In the genomic region with DNA sequence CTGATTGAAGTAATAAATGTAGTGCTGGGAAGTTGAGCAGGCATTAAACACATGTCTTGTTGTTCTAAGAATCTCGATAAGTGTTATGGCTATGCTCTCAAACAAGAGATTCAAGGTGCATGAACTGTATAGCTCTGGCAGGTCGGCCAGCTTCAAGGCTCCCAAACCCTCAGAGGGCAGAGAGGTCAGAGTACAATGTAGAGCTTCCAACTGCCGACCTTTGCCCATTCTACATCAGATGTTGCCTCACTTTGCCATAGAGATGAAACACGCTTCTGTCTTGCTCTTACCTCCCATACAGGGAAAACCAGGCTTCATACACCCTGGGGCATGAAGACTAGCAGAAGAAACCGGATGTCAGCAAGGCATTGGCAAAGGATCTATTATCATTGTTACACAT, we compare ENCODE assay signal across 31 mouse cellular contexts.
A peak's percentile ranks its signal among the peaks of the same experiment; 100 is the strongest.
DNase-seq lines count a peak whose midpoint lies in the region; ATAC-seq and TF ChIP-seq lines count a peak whose summit lies in the region.
"Had no signal": no experiment of that assay in that cellular context is flagged by ENCODE, and none has a peak within 500 bp of the region (broad histone marks: within the 10 kb centered on the region; RNA-seq: fewer than 3 reads in every experiment).

No protein-coding gene starts in this region.

- H3K4me1 ChIP-seq in liver, adult 2 months (ENCODE audit: control insufficient read depth, insufficient read depth, low read length): peaks cover 8% of the 10 kb centered on the region
- H3K4me1 ChIP-seq in liver, embryonic 12.5 days: no peaks in the 10 kb centered on the region
- H3K4me1 ChIP-seq in liver, embryonic 15.5 days (replicated peaks): 0 out of 2 replicates have a peak, but pooled peaks cover 4% of the 10 kb centered on the region
- H3K4me1 ChIP-seq in neural tube, embryonic 15.5 days: 0 out of 2 replicates have a peak, but pooled peaks cover 4% of the 10 kb centered on the region
- H3K4me1 ChIP-seq: embryonic facial prominence, embryonic 13.5 days; heart, embryonic 12.5 days; heart, embryonic 15.5 days; hindbrain, embryonic 13.5 days had no signal

- H3K9me3 ChIP-seq in liver, embryonic 12.5 days (replicated peaks): no peaks in the 10 kb centered on the region
- H3K9me3 ChIP-seq in liver, embryonic 15.5 days (replicated peaks): no peaks in the 10 kb centered on the region
- H3K9me3 ChIP-seq in neural tube, embryonic 15.5 days (replicated peaks): no peaks in the 10 kb centered on the region
- H3K9me3 ChIP-seq: embryonic facial prominence, embryonic 10.5 days; embryonic facial prominence, embryonic 13.5 days; forebrain, embryonic 10.5 days; G1E; heart, embryonic 15.5 days; hindbrain, embryonic 10.5 days; hindbrain, embryonic 13.5 days had no signal

- no peaks in the 10 kb centered on the region for H3K36me3 ChIP-seq in liver, adult 2 months (ENCODE audit: control insufficient read depth, insufficient read depth, low read length)
- no peaks in the 10 kb centered on the region for H3K36me3 ChIP-seq in liver, embryonic 12.5 days
- H3K36me3 ChIP-seq in liver, embryonic 15.5 days (replicated peaks): no peaks in the 10 kb centered on the region
- H3K36me3 ChIP-seq in neural tube, embryonic 15.5 days: no peaks in the 10 kb centered on the region
- H3K36me3 ChIP-seq: embryonic facial prominence, embryonic 10.5 days; embryonic facial prominence, embryonic 13.5 days; forebrain, embryonic 10.5 days; G1E; heart, embryonic 12.5 days; heart, embryonic 15.5 days; hindbrain, embryonic 10.5 days; hindbrain, embryonic 13.5 days had no signal

- peak; percentile 15; the same call in 1 of the 2 replicates for ATAC-seq in liver, embryonic 12.5 days
- 0 out of 2 replicates have a peak, but pooled peaks have one; percentile 28 for ATAC-seq in liver, embryonic 15.5 days (ENCODE audit: insufficient read depth)
- ATAC-seq in neural tube, embryonic 15.5 days (ENCODE audit: low FRiP score): no peak

- WGBS in liver, adult 2 months: 28% methylated on average over 5 of the region's 5 CpGs
- 54% methylated on average over 5 of the region's 5 CpGs for WGBS in liver, embryonic 12.5 days (ENCODE audit: insufficient replicate concordance)
- WGBS in liver, embryonic 15.5 days (ENCODE audit: insufficient replicate concordance): 43% methylated on average over 5 of the region's 5 CpGs
- WGBS in neural tube, embryonic 15.5 days: 77% methylated on average over 5 of the region's 5 CpGs

- TF ChIP-seq CTCF in liver, adult 2 months (IDR thresholded peaks at IDR 0.05; ENCODE audit: low read depth, low read length): no peak

- DNase-seq in liver, adult 2 months (ENCODE audit: extremely low read depth, low read depth, low spot score): peak; percentile 73
- no peak for DNase-seq in liver
- DNase-seq in yolk sac, embryonic 10.5 days (ENCODE audit: low spot score): peak; percentile 33
- no peak for DNase-seq in kidney, postnatal 25 days
- DNase-seq in lung, postnatal 36 days: no peak
- DNase-seq: adrenal gland, adult 2 months; adrenal gland, postnatal 14 days; B cell, adult 2 months; cerebellum, adult 11-12 months; cerebellum, postnatal 10 days; cerebellum, postnatal 36 days; embryo, embryonic 11 days; forebrain, postnatal 0 days; gastrocnemius, adult 2 months; gastrocnemius, postnatal 25 days; heart, adult 18-20 months; heart, postnatal 10 days; heart, postnatal 36 days had no signal

- no peak overlapping the region for H3K9ac ChIP-seq in liver, adult 2 months (ENCODE audit: low read depth, low read length)
- H3K9ac ChIP-seq in liver, embryonic 12.5 days: no peak overlapping the region
- H3K9ac ChIP-seq in liver, embryonic 15.5 days: no peak overlapping the region
- H3K9ac ChIP-seq in neural tube, embryonic 15.5 days (replicated peaks): no peak overlapping the region
- H3K9ac ChIP-seq: embryonic facial prominence, embryonic 13.5 days; forebrain, postnatal 0 days; heart, embryonic 12.5 days; heart, embryonic 15.5 days; hindbrain, embryonic 13.5 days had no signal

- H3K79me2 ChIP-seq in liver, adult 2 months (ENCODE audit: control insufficient read depth, insufficient read depth, low read length): no peaks in the 10 kb centered on the region

- no peak overlapping the region for H3K27ac ChIP-seq in liver, adult 2 months (replicated peaks; ENCODE audit: insufficient read depth, low read depth, low read length)
- H3K27ac ChIP-seq in liver, embryonic 12.5 days: no peak overlapping the region
- H3K27ac ChIP-seq in liver, embryonic 15.5 days (replicated peaks): no peak overlapping the region
- no peak overlapping the region for H3K27ac ChIP-seq in neural tube, embryonic 15.5 days (replicated peaks)
- H3K27ac ChIP-seq: embryonic facial prominence, embryonic 10.5 days; embryonic facial prominence, embryonic 13.5 days; forebrain, embryonic 10.5 days; gastrocnemius, adult 2 months; heart, embryonic 15.5 days; hindbrain, embryonic 10.5 days; hindbrain, embryonic 13.5 days had no signal

- H3K27me3 ChIP-seq in liver, adult 2 months (ENCODE audit: control insufficient read depth, insufficient read depth, low read length): no peaks in the 10 kb centered on the region
- no peaks in the 10 kb centered on the region for H3K27me3 ChIP-seq in liver, embryonic 12.5 days (replicated peaks)
- H3K27me3 ChIP-seq in liver, embryonic 15.5 days: no peaks in the 10 kb centered on the region
- no peaks in the 10 kb centered on the region for H3K27me3 ChIP-seq in neural tube, embryonic 15.5 days (replicated peaks)
- H3K27me3 ChIP-seq: CH12.LX; embryonic facial prominence, embryonic 13.5 days; heart, embryonic 12.5 days; heart, embryonic 15.5 days; hindbrain, embryonic 13.5 days had no signal

- TF ChIP-seq POLR2A in liver, adult 2 months (IDR thresholded peaks at IDR 0.05; ENCODE audit: extremely low read depth, insufficient read depth, low read length): no peak

- H3K4me3 ChIP-seq in liver, adult 2 months (ENCODE audit: insufficient read depth, low read depth, low read length): no peak overlapping the region
- no peak overlapping the region for H3K4me3 ChIP-seq in liver, embryonic 12.5 days
- H3K4me3 ChIP-seq in liver, embryonic 15.5 days (replicated peaks): no peak overlapping the region
- no peak overlapping the region for H3K4me3 ChIP-seq in neural tube, embryonic 15.5 days (replicated peaks)
- H3K4me3 ChIP-seq: embryonic facial prominence, embryonic 10.5 days; embryonic facial prominence, embryonic 13.5 days; erythroblast, embryonic 14.5 days; forebrain, embryonic 10.5 days; gastrocnemius, adult 2 months; heart, embryonic 12.5 days; heart, embryonic 15.5 days; hindbrain, embryonic 10.5 days; hindbrain, embryonic 13.5 days had no signal

- no peak overlapping the region for H3K4me2 ChIP-seq in liver, embryonic 12.5 days
- H3K4me2 ChIP-seq in liver, embryonic 15.5 days: no peak overlapping the region
- H3K4me2 ChIP-seq in neural tube, embryonic 15.5 days: no peak overlapping the region
- H3K4me2 ChIP-seq: embryonic facial prominence, embryonic 13.5 days; heart, embryonic 12.5 days; heart, embryonic 15.5 days; hindbrain, embryonic 13.5 days had no signal

Comparison
In these comparisons a context has a peak if more than half of its experiments do, and no peak if none do; other contexts are left out.
1. DNase-seq: peak in liver, adult 2 months (single experiment) and yolk sac, embryonic 10.5 days (single experiment); none in liver (single experiment), kidney, postnatal 25 days (0 of 2) and lung, postnatal 36 days (single experiment).